Mouse (Mus musculus) G1E (cell line): ENCODE results near the gene Spint2. TPM values are rescaled to one million over a fixed set of nuclear protein-coding genes. Genes with fewer than 3 reads are reported as not detected.

Experiments
- ATAC-seq: 2 replicates; pipeline ENCODE4 v1.8.0; 2016; ENCODE audit warnings: mild to moderate bottlenecking; ENCODE audit not compliant: insufficient number of reproducible peaks, poor library complexity, low FRiP score, severe bottlenecking; ENCODE audit errors: extremely low read depth
- DNase-seq: peaks from one replicate; pipeline ENCODE4 v3.0.0; 2012; ENCODE audit warnings: low spot score
- H3K27me3 ChIP-seq: 2 replicates; pipeline ENCODE4 v1.6.1; 2012; ENCODE audit warnings: mild to moderate bottlenecking, low read length, inconsistent platforms; ENCODE audit not compliant: insufficient read depth
- H3K36me3 ChIP-seq: replicated peaks from 2 replicates; pipeline ENCODE3; 2012; ENCODE audit warnings: mild to moderate bottlenecking, inconsistent platforms
- H3K4me1 ChIP-seq: 2 replicates; pipeline ENCODE4 v1.6.1; 2012; ENCODE audit warnings: low read depth, low read length, inconsistent platforms, mixed read lengths; ENCODE audit not compliant: insufficient read depth
- H3K4me3 ChIP-seq: 2 replicates; pipeline ENCODE4 v1.5.1; 2012; ENCODE audit warnings: low read depth, mild to moderate bottlenecking, inconsistent platforms, low read length, moderate library complexity, mixed read lengths
- H3K9me3 ChIP-seq: replicated peaks from 2 replicates; pipeline ENCODE4 v1.6.1; 2012; ENCODE audit warnings: inconsistent platforms
- CTCF ChIP-seq: IDR thresholded peaks from 2 replicates; pipeline ENCODE4 v1.5.1; 2012; ENCODE audit warnings: low read depth, low read length, inconsistent platforms, mixed read lengths
- GATA1 ChIP-seq: IDR thresholded peaks from 2 replicates; pipeline ENCODE4 v1.6.1; 2012; ENCODE audit warnings: borderline replicate concordance, low read length, inconsistent platforms, mixed read lengths
- GATA2 ChIP-seq: IDR thresholded peaks from 2 replicates; pipeline ENCODE4 v1.6.1; 2012; ENCODE audit warnings: low read depth, low read length, inconsistent platforms, borderline replicate concordance
- POLR2AphosphoS5 ChIP-seq: IDR thresholded peaks from 2 replicates; pipeline ENCODE4 v1.6.1; 2012; ENCODE audit warnings: low read depth, low read length, inconsistent platforms; ENCODE audit not compliant: insufficient replicate concordance
- TAL1 ChIP-seq: conservative IDR thresholded peaks from 2 replicates; pipeline ENCODE4 v1.6.1; 2012; ENCODE audit warnings: low read depth, low read length, inconsistent platforms, mixed read lengths
- polyA plus RNA-seq: library from polyadenylated mRNA; stranded (reverse); fragments of >175 nt; gene quantifications from 2 replicates; pipeline ENCODE4 v1.2.3, GENCODE M21; 2012
- total RNA-seq, 2 experiments: library from RNA; stranded (forward) in 1 of 2; stranded (reverse) in 1 of 2; fragments of 200-1000 nt in 1 of 2; fragments of >200 nt in 1 of 2; fragmentation: Nextera tagmentation in 1 of 2; gene quantifications; 2 replicates each; pipeline ENCODE4 v1.2.3; 2014 to 2017

Gene Spint2
- total and polyA plus RNA-seq, 3 experiments = 21.4 to 102 (median 24.4) TPM

DNA sequence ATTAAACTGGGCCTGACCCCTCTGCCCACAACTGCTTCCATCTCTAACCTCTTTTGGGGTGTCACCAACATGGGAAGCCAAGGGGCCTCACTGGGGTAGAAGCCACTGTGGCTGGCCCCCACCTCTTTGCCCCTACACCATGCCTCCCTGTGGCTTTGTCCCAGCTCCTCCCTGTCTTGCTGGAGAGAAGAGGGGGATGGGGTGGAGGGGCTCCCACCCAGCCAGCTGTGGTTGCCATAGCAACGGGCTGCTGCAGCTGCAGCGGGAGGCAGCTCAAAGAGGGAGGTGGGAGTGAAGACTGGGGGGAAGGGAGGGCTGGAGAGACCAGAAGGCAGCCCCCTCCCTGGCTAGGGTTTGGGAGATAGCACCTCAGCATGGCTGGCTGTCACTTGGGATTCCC is 35.8 kb upstream of the Spint2 start:
- TF ChIP-seq GATA2 (no peak), TAL1 (no peak), CTCF (no peak), POLR2AphosphoS5 (no peak), GATA1 (no peak)
- peak; percentile 46; the same call in 1 of the 2 replicates for ATAC-seq
- Histone ChIP-seq H3K36me3 (peaks cover 66% of the 10 kb centered on the region), H3K4me3 (peak overlapping the region; percentile 69; the same call in 1 of the 2 replicates), H3K9me3 (no peaks in the 10 kb centered on the region), H3K4me1 (peaks cover 89% of the 10 kb centered on the region), H3K27me3 (no peaks in the 10 kb centered on the region)
- DNase-seq = peak; percentile 86

DNA sequence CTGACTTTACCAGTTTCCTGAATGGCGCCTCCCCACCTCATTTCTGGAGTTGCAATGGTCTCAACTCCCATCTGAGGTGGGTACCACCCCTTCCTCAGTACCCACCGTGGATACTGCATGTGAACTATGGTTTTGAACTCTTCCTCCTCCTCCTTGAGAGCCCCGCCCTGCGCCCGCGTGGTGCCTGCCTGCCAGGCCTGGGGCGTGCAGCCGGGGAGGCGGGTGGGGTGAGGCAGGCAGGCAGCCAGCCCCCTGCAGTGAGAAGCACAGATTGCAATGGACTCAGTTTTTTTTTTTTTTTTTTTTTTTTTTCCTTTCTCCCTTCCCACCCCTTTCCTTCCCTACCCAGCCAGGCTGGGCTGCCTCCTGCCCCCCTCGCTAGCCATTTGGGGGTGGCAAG is 35.3 kb upstream of the Spint2 start:
- Histone ChIP-seq H3K36me3 (peaks cover 66% of the 10 kb centered on the region), H3K4me1 (peaks cover 95% of the 10 kb centered on the region), H3K4me3 (peak overlapping the region; percentile 69; the same call in 1 of the 2 replicates), H3K27me3 (no peaks in the 10 kb centered on the region), H3K9me3 (no peaks in the 10 kb centered on the region)
- no peak for ATAC-seq
- TF ChIP-seq GATA2 (no peak), POLR2AphosphoS5 (no peak), CTCF (no peak), GATA1 (no peak)
- peak; percentile 39 for DNase-seq

DNA sequence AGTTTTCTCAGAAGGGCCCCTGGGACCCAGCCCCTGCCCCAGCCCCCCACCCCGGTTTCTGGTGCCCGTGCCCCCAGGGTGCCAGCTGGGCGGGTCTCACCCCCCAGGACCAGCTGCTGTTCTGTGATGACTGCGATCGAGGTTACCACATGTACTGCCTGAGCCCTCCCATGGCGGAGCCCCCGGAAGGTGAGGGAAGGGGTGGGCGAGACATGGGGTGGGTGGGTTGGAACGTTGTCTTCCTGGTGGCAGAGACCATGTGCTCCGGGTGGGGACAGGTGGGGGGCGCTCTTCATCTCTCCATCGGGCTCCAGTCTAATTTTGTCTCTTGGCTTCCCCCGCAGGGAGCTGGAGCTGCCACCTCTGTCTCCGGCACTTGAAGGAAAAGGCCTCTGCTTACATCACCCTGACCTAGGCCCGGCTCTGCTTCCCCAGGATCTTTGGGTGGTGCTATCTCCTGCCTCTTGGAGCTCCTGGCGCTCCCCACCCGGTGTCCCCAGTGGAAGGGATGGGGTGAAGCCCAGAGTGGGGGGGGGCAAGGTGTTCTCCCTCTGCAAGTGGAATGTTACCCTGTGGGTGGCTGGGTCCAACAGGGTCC is 34.5 kb upstream of the Spint2 start:
- ATAC-seq (no peak), DNase-seq (no peak)
- TF ChIP-seq GATA2 = no peak
- TF ChIP-seq GATA1 = no peak
- TF ChIP-seq TAL1 = no peak
- Histone ChIP-seq H3K36me3 (peaks cover 66% of the 10 kb centered on the region), H3K4me1 (peaks cover 96% of the 10 kb centered on the region), H3K9me3 (no peaks in the 10 kb centered on the region), H3K27me3 (no peaks in the 10 kb centered on the region), H3K4me3 (no peak overlapping the region; the same call in 1 of the 2 replicates)

GRCm38 (mm10) chr7:29314844-29315628 is 33.3 kb upstream of the Spint2 start:
- Histone ChIP-seq H3K4me1 (peaks cover 99% of the 10 kb centered on the region), H3K27me3 (no peaks in the 10 kb centered on the region), H3K36me3 (peaks cover 64% of the 10 kb centered on the region), H3K9me3 (no peaks in the 10 kb centered on the region), H3K4me3 (peak overlapping the region; percentile 42)
- no peak for DNase-seq
- TF ChIP-seq POLR2AphosphoS5 (no peak), GATA1 (no peak), TAL1 (no peak), CTCF (no peak), GATA2 (no peak)
- ATAC-seq = no peak

GRCm38 (mm10) chr7:29313572-29314261 is 32.0 kb upstream of the Spint2 start:
- H3K27me3 ChIP-seq = no peaks in the 10 kb centered on the region
- TF ChIP-seq GATA2 (no peak), CTCF (no peak), POLR2AphosphoS5 (no peak), TAL1 (no peak), GATA1 (no peak)
- DNase-seq (no peak), ATAC-seq (no peak)
- no peaks in the 10 kb centered on the region for H3K9me3 ChIP-seq
- peaks cover 62% of the 10 kb centered on the region for H3K36me3 ChIP-seq
- peaks cover 99% of the 10 kb centered on the region for H3K4me1 ChIP-seq
- no peak overlapping the region; the same call in 1 of the 2 replicates for H3K4me3 ChIP-seq

DNA sequence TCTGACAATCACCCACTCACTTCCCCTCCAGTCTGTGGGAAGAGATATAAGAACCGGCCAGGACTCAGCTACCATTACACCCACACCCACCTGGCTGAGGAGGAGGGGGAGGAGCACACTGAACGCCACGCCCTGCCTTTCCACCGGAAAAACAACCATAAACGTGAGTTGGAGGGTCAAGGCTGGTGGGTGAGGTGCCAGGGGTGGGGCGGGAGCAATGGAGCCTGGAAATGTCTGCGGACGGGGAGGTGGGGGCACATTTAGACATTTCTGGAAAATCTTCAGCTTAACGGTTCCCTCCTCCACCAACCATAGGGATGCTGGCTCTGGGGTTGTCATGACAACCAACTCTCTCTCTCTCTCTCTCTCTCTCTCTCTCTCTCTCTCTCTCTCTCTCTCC is 31.3 kb upstream of the Spint2 start:
- no peaks in the 10 kb centered on the region for H3K9me3 ChIP-seq
- TF ChIP-seq GATA1 (no peak), CTCF (no peak), POLR2AphosphoS5 (no peak), TAL1 (no peak), GATA2 (no peak)
- peak overlapping the region; percentile 60; the same call in 1 of the 2 replicates for H3K4me3 ChIP-seq
- peaks cover 99% of the 10 kb centered on the region for H3K4me1 ChIP-seq
- peaks cover 62% of the 10 kb centered on the region for H3K36me3 ChIP-seq
- ATAC-seq (no peak), DNase-seq (peak; percentile 53)
- H3K27me3 ChIP-seq = no peaks in the 10 kb centered on the region
